Mouse (Mus musculus): Measurements from ENCODE around the gene Bst2. TPM values are rescaled to one million over a fixed set of nuclear protein-coding genes. Genes with fewer than 3 reads are reported as not detected.

The Bst2 gene
- polyA plus RNA-seq (2014; fragmentation: Nextera tagmentation; extraction: Ambion mirVana) = 0.86 and 7.9 TPM in 2 replicates

- 4% methylated on average over 37 of the region's 37 CpGs for WGBS
- H3K4me2 ChIP-seq (ENCODE audit: low read length) = peak within 1 kb of the TSS; percentile 39
- no peaks in the 10 kb centered on the region for H3K4me1 ChIP-seq (ENCODE audit: control insufficient read depth, insufficient read depth, low read length)
- peaks cover 20% of the 10 kb centered on the region for H3K27me3 ChIP-seq (ENCODE audit: control insufficient read depth, insufficient read depth, low read length)
- ATAC-seq (ENCODE audit: low FRiP score, low TSS enrichment) (no peak), DNase-seq (peak; percentile 71)
- H3K27ac ChIP-seq (replicated peaks; ENCODE audit: low read depth, low read length) = no peak within 1 kb of the TSS
- H3K9me3 ChIP-seq (ENCODE audit: control insufficient read depth, low read length) = no peaks in the 10 kb centered on the region
- H3K9ac ChIP-seq (replicated peaks; ENCODE audit: low read length) = no peak within 1 kb of the TSS
- peak within 1 kb of the TSS; percentile 11 for H3K4me3 ChIP-seq (replicated peaks; ENCODE audit: low read depth, low read length)
- no peaks in the 10 kb centered on the region for H3K36me3 ChIP-seq (ENCODE audit: control insufficient read depth, insufficient read depth, low read length)
These were observed at the start of gene Bst2 for GRCm38 (mm10) chr8:71537028-71537867. TSS of gene Bst2 (minus strand) at chr8:71537456.

DNA sequence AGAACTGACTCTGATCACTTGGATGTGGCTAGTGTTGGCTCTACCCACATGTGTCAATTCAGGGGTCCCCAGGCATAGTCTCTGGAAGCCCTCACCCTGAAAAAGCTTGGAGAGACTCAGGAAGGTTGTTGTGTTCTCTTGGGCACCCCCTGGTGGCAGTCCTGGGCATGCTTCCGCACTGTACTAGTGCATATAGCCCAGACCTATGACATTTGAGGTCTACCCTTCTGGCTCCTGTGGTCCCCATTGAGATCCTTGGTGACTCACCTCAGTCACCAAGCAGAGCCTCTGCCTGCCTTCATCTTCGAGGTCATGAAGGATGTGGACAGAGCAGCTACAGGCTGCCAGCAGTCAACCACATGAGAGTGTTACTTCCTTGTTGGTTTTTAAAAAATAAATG is 49.6 kb upstream of the Bst2 start:
- ATAC-seq (ENCODE audit: low FRiP score, low TSS enrichment) (no peak), DNase-seq (peak; percentile 65)
- Histone ChIP-seq H3K27ac (replicated peaks; ENCODE audit: low read depth, low read length) (no peak overlapping the region), H3K9ac (replicated peaks; ENCODE audit: low read length) (no peak overlapping the region), H3K27me3 (ENCODE audit: control insufficient read depth, insufficient read depth, low read length) (no peaks in the 10 kb centered on the region), H3K4me1 (ENCODE audit: control insufficient read depth, insufficient read depth, low read length) (peaks cover 7% of the 10 kb centered on the region), H3K4me3 (replicated peaks; ENCODE audit: low read depth, low read length) (no peak overlapping the region), H3K36me3 (ENCODE audit: control insufficient read depth, insufficient read depth, low read length) (peaks cover 34% of the 10 kb centered on the region), H3K4me2 (ENCODE audit: low read length) (no peak overlapping the region), H3K9me3 (ENCODE audit: control insufficient read depth, low read length) (no peaks in the 10 kb centered on the region)
- WGBS = 88% methylated on average over 2 of the region's 2 CpGs

DNA sequence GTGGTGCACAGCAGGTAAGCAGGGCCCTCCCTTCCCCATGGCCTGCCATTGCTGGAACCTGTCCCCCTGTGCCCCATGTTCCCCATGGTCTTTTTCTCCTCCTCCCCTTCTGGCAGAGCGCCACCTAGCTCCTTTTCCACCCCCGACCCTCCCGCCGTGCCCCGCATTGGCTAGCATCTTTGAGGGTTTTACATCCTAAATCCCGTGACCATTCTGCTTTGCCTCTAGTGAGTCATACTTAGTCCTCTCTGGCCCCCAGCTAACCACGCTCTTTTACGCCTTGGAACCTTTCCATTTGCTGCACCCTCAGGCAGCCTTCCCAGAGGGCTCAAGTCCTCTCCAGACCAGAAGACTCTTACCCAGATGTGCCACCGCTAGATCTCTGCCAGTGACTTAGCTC is 42.9 kb upstream of the Bst2 start:
- no peaks in the 10 kb centered on the region for H3K9me3 ChIP-seq (ENCODE audit: control insufficient read depth, low read length)
- DNase-seq (peak; percentile 57), ATAC-seq (ENCODE audit: low FRiP score, low TSS enrichment) (no peak)
- no peak overlapping the region for H3K27ac ChIP-seq (replicated peaks; ENCODE audit: low read depth, low read length)
- peaks cover 40% of the 10 kb centered on the region for H3K36me3 ChIP-seq (ENCODE audit: control insufficient read depth, insufficient read depth, low read length)
- no peak overlapping the region for H3K4me3 ChIP-seq (replicated peaks; ENCODE audit: low read depth, low read length)
- H3K4me2 ChIP-seq (ENCODE audit: low read length) = no peak overlapping the region
- 28% methylated on average over 9 of the region's 9 CpGs for WGBS
- no peak overlapping the region for H3K9ac ChIP-seq (replicated peaks; ENCODE audit: low read length)
- H3K4me1 ChIP-seq (ENCODE audit: control insufficient read depth, insufficient read depth, low read length) = no peaks in the 10 kb centered on the region
- H3K27me3 ChIP-seq (ENCODE audit: control insufficient read depth, insufficient read depth, low read length) = no peaks in the 10 kb centered on the region

GRCm38 (mm10) chr8:71579476-71579875 is 42.2 kb upstream of the Bst2 start:
- H3K27me3 ChIP-seq (ENCODE audit: control insufficient read depth, insufficient read depth, low read length) = no peaks in the 10 kb centered on the region
- H3K4me2 ChIP-seq (ENCODE audit: low read length) = no peak overlapping the region
- H3K36me3 ChIP-seq (ENCODE audit: control insufficient read depth, insufficient read depth, low read length) = peaks cover 33% of the 10 kb centered on the region
- H3K4me1 ChIP-seq (ENCODE audit: control insufficient read depth, insufficient read depth, low read length) = no peaks in the 10 kb centered on the region
- WGBS = 85% methylated on average over 14 of the region's 14 CpGs
- no peak overlapping the region for H3K4me3 ChIP-seq (replicated peaks; ENCODE audit: low read depth, low read length)
- ATAC-seq (ENCODE audit: low FRiP score, low TSS enrichment) = no peak
- H3K9ac ChIP-seq (replicated peaks; ENCODE audit: low read length) = no peak overlapping the region
- no peak for DNase-seq
- H3K27ac ChIP-seq (replicated peaks; ENCODE audit: low read depth, low read length) = no peak overlapping the region
- no peaks in the 10 kb centered on the region for H3K9me3 ChIP-seq (ENCODE audit: control insufficient read depth, low read length)

GRCm38 (mm10) chr8:71579009-71579408 is 41.8 kb upstream of the Bst2 start:
- Histone ChIP-seq H3K9me3 (ENCODE audit: control insufficient read depth, low read length) (no peaks in the 10 kb centered on the region), H3K4me1 (ENCODE audit: control insufficient read depth, insufficient read depth, low read length) (no peaks in the 10 kb centered on the region), H3K36me3 (ENCODE audit: control insufficient read depth, insufficient read depth, low read length) (peaks cover 28% of the 10 kb centered on the region), H3K4me2 (ENCODE audit: low read length) (no peak overlapping the region), H3K27me3 (ENCODE audit: control insufficient read depth, insufficient read depth, low read length) (no peaks in the 10 kb centered on the region), H3K9ac (replicated peaks; ENCODE audit: low read length) (no peak overlapping the region), H3K4me3 (replicated peaks; ENCODE audit: low read depth, low read length) (no peak overlapping the region), H3K27ac (replicated peaks; ENCODE audit: low read depth, low read length) (no peak overlapping the region)
- ATAC-seq (ENCODE audit: low FRiP score, low TSS enrichment) (no peak), DNase-seq (no peak)
- WGBS = 79% methylated on average over 1 of the region's 1 CpGs

DNA sequence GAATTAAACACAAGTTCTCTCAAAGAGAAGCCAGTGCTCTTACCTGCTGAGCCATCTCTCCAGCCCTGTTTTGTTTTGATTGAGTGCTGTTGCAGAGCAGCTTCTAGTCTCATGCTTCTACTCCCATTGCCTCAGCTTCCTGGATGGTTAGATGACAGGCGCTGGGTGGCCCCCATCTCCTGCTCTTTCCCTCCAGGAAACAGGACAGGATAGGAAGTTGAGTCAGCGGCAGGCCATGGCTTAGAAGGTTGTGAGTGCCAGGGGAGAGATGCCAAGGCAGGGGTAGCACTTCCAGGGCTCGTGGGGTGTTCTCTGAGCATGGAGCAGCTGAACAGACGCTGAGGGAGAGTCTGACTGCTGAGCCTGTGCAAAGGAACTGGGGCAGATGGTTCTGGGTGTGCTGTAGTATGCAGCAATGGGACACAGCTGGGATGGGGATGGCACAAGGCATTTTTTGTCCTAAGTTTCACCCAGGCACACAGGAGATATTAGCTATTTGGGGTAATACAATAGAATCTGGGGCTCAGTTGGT is 40.7 kb upstream of the Bst2 start:
- no peaks in the 10 kb centered on the region for H3K4me1 ChIP-seq (ENCODE audit: control insufficient read depth, insufficient read depth, low read length)
- H3K27ac ChIP-seq (replicated peaks; ENCODE audit: low read depth, low read length) = no peak overlapping the region
- H3K9ac ChIP-seq (replicated peaks; ENCODE audit: low read length) = no peak overlapping the region
- ATAC-seq (ENCODE audit: low FRiP score, low TSS enrichment) = no peak
- no peaks in the 10 kb centered on the region for H3K27me3 ChIP-seq (ENCODE audit: control insufficient read depth, insufficient read depth, low read length)
- 77% methylated on average over 4 of the region's 4 CpGs for WGBS
- no peak overlapping the region for H3K4me3 ChIP-seq (replicated peaks; ENCODE audit: low read depth, low read length)
- DNase-seq = no peak
- no peak overlapping the region for H3K4me2 ChIP-seq (ENCODE audit: low read length)
- no peaks in the 10 kb centered on the region for H3K9me3 ChIP-seq (ENCODE audit: control insufficient read depth, low read length)
- H3K36me3 ChIP-seq (ENCODE audit: control insufficient read depth, insufficient read depth, low read length) = peaks cover 20% of the 10 kb centered on the region

DNA sequence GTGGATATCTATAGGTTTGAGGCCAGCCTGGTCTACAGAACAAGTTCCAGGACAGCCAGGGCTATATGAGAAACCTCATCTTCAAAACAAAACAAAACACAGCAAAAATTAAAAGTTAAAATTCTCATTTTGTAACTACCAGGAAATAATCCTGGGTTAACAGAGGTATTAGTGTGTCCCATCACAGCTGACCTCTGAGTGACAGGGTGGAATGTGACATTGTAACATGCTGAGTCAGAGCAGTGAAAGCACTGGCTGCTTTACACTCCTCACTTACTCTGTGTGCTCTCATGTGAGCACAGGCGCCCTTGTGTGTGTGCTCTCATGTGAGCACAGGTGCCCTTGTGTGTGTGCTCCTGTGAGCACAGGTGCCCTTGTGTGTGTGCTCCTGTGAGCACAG is 37.8 kb upstream of the Bst2 start:
- Histone ChIP-seq H3K4me2 (ENCODE audit: low read length) (no peak overlapping the region), H3K36me3 (ENCODE audit: control insufficient read depth, insufficient read depth, low read length) (no peaks in the 10 kb centered on the region), H3K4me1 (ENCODE audit: control insufficient read depth, insufficient read depth, low read length) (peaks cover 15% of the 10 kb centered on the region), H3K4me3 (replicated peaks; ENCODE audit: low read depth, low read length) (no peak overlapping the region), H3K9ac (replicated peaks; ENCODE audit: low read length) (no peak overlapping the region), H3K9me3 (ENCODE audit: control insufficient read depth, low read length) (no peaks in the 10 kb centered on the region), H3K27ac (replicated peaks; ENCODE audit: low read depth, low read length) (no peak overlapping the region), H3K27me3 (ENCODE audit: control insufficient read depth, insufficient read depth, low read length) (no peaks in the 10 kb centered on the region)
- ATAC-seq (ENCODE audit: low FRiP score, low TSS enrichment) (no peak), DNase-seq (no peak)
- WGBS = 66% methylated on average over 1 of the region's 1 CpGs

DNA sequence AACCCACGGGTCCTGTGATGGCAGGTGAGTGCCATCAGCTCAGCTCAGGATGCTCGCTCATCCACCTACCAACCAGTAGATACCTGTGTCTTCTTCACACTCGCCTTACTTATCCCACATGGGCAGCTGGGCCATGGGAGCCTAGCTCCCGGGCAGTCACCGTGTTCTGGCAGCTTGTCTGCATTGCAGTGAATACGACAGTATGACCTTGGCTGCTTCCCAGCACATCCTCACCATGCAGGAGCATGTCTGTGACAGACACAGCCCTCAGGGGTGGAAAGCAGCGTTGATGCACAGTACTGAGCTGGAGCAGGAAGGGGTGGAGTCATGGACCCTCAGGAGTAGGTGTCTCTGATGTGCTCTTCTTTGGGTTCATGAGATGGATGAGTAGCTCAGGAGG is 37.2 kb upstream of the Bst2 start:
- ATAC-seq (ENCODE audit: low FRiP score, low TSS enrichment) (no peak), DNase-seq (no peak)
- no peak overlapping the region for H3K4me3 ChIP-seq (replicated peaks; ENCODE audit: low read depth, low read length)
- peaks cover 15% of the 10 kb centered on the region for H3K4me1 ChIP-seq (ENCODE audit: control insufficient read depth, insufficient read depth, low read length)
- H3K27me3 ChIP-seq (ENCODE audit: control insufficient read depth, insufficient read depth, low read length) = no peaks in the 10 kb centered on the region
- no peaks in the 10 kb centered on the region for H3K36me3 ChIP-seq (ENCODE audit: control insufficient read depth, insufficient read depth, low read length)
- no peak overlapping the region for H3K27ac ChIP-seq (replicated peaks; ENCODE audit: low read depth, low read length)
- H3K4me2 ChIP-seq (ENCODE audit: low read length) = no peak overlapping the region
- 74% methylated on average over 7 of the region's 7 CpGs for WGBS
- H3K9me3 ChIP-seq (ENCODE audit: control insufficient read depth, low read length) = no peaks in the 10 kb centered on the region
- H3K9ac ChIP-seq (replicated peaks; ENCODE audit: low read length) = no peak overlapping the region
